Mouse (Mus musculus) embryonic fibroblast, embryonic 13.5 days (primary cell): Measurements from ENCODE around the gene Ptcra.
"Not testable (repeated sequence)": the region's sequence is repeated elsewhere in the genome, so short reads cannot be mapped to it uniquely, and the experiment has no call there.

ENCODE experiments used
- CTCF ChIP-seq: IDR thresholded peaks from 2 replicates; pipeline ENCODE4 v1.5.1; 2011; ENCODE audit warnings: mild to moderate bottlenecking, control low read depth, low read length, moderate library complexity, borderline replicate concordance; ENCODE audit not compliant: insufficient read depth
- POLR2A ChIP-seq: IDR thresholded peaks from 2 replicates; pipeline ENCODE4 v1.6.1; 2011; ENCODE audit warnings: low read depth, mild to moderate bottlenecking, control low read depth, low read length, moderate library complexity

GRCm38 (mm10) chr17:46787974-46788373 is 24.5 kb upstream of the Ptcra start:
- TF ChIP-seq CTCF, POLR2A: not testable (repeated sequence)
